Mouse (Mus musculus): ENCODE results near the gene Rasgrf1. TPM values are rescaled to one million over a fixed set of nuclear protein-coding genes. Genes with fewer than 3 reads are reported as not detected.
"Not testable (repeated sequence)": the region's sequence is repeated elsewhere in the genome, so short reads cannot be mapped to it uniquely, and the experiment has no call there.

Rasgrf1 gene
- polyA plus RNA-seq, 1 experiment from 2014 or later = 0.70 TPM

- no peak for ATAC-seq (ENCODE audit: borderline replicate concordance, extremely low read depth, low FRiP score, low TSS enrichment)
- Histone ChIP-seq H3K36me3 (no peaks in the 10 kb centered on the region), H3K4me1 (peaks cover 7% of the 10 kb centered on the region; the same call in 1 of the 2 replicates), H3K27ac (peak overlapping the region; percentile 66), H3K9ac (no peak overlapping the region), H3K4me2 (no peak overlapping the region), H3K27me3 (no peaks in the 10 kb centered on the region), H3K4me3 (no peak overlapping the region), H3K9me3 (no peaks in the 10 kb centered on the region)
- WGBS = 37% methylated on average over 5 of the region's 5 CpGs
These were observed 138.4 kb downstream of the Rasgrf1 start for GRCm38 (mm10) chr9:90047937-90048627.

GRCm38 (mm10) chr9:90053852-90054251 lies 144.1 kb downstream of the Rasgrf1 start, which contains the start of gene Ctsh:
TSS of gene Ctsh (plus strand) at chr9:90054152.
- Histone ChIP-seq H3K36me3 (no peaks in the 10 kb centered on the region), H3K4me2 (peak within 1 kb of the TSS; percentile 79), H3K4me3 (peak within 1 kb of the TSS; percentile 56), H3K4me1 (0 out of 2 replicates have a peak, but pooled peaks cover 5% of the 10 kb centered on the region), H3K27ac (peak within 1 kb of the TSS; percentile 74), H3K9me3 (no peaks in the 10 kb centered on the region), H3K27me3 (no peaks in the 10 kb centered on the region), H3K9ac (peak within 1 kb of the TSS; percentile 58)
- 64% methylated on average over 2 of the region's 2 CpGs for WGBS
- no peak for ATAC-seq (ENCODE audit: borderline replicate concordance, extremely low read depth, low FRiP score, low TSS enrichment)

GRCm38 (mm10) chr9:90054371-90055145 lies 144.8 kb downstream of the Rasgrf1 start:
- Histone ChIP-seq H3K27ac (peak overlapping the region; percentile 74), H3K36me3 (no peaks in the 10 kb centered on the region), H3K9ac (peak overlapping the region; percentile 58), H3K9me3 (no peaks in the 10 kb centered on the region), H3K27me3 (no peaks in the 10 kb centered on the region), H3K4me2 (peak overlapping the region; percentile 79), H3K4me3 (peak overlapping the region; percentile 56), H3K4me1 (0 out of 2 replicates have a peak, but pooled peaks cover 5% of the 10 kb centered on the region)
- WGBS = under 1% methylated on average over 37 of the region's 37 CpGs
- ATAC-seq (ENCODE audit: borderline replicate concordance, extremely low read depth, low FRiP score, low TSS enrichment) = peak; percentile 91

GRCm38 (mm10) chr9:90055409-90055808 lies 145.7 kb downstream of the Rasgrf1 start:
- H3K27me3 ChIP-seq = no peaks in the 10 kb centered on the region
- H3K27ac ChIP-seq = no peak overlapping the region
- H3K4me2 ChIP-seq = peak overlapping the region; percentile 79
- 29% methylated on average over 5 of the region's 5 CpGs for WGBS
- 0 out of 2 replicates have a peak, but pooled peaks cover 5% of the 10 kb centered on the region for H3K4me1 ChIP-seq
- no peaks in the 10 kb centered on the region for H3K36me3 ChIP-seq
- H3K4me3 ChIP-seq = peak overlapping the region; percentile 56
- no peaks in the 10 kb centered on the region for H3K9me3 ChIP-seq
- no peak for ATAC-seq (ENCODE audit: borderline replicate concordance, extremely low read depth, low FRiP score, low TSS enrichment)
- peak overlapping the region; percentile 58 for H3K9ac ChIP-seq

- H3K27me3 ChIP-seq = no peaks in the 10 kb centered on the region
These were observed 146.2 kb downstream of the Rasgrf1 start for GRCm38 (mm10) chr9:90055911-90056310.

DNA sequence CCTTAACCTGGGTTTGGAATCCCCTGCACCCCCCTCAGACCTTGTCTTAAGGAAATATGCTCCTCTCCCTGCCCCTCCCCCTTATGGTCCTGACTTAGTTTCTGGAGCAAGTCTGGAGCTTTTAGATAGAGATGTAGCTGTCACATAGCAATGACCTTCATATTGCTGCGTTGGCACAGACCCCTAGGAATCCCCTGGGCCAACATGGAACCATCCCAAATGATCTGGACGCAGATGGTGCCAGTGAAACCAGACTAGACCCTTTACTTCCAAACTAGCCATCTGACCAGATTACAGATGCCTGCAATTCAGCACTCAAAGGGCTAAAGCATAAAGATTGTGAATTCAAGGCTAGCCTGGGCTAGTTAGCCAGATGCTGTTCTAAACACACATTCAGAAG lies 147.0 kb downstream of the Rasgrf1 start:
- Histone ChIP-seq H3K4me2 (peak overlapping the region; percentile 79; the same call in 1 of the 2 replicates), H3K36me3 (no peaks in the 10 kb centered on the region), H3K9ac (no peak overlapping the region), H3K27me3 (no peaks in the 10 kb centered on the region), H3K27ac (no peak overlapping the region), H3K4me3 (peak overlapping the region; percentile 56; the same call in 1 of the 2 replicates), H3K9me3 (no peaks in the 10 kb centered on the region), H3K4me1 (0 out of 2 replicates have a peak, but pooled peaks cover 5% of the 10 kb centered on the region)
- no peak for ATAC-seq (ENCODE audit: borderline replicate concordance, extremely low read depth, low FRiP score, low TSS enrichment)
- 81% methylated on average over 2 of the region's 2 CpGs for WGBS

More at GRCm38 (mm10) chr9:90055911-90056310, 146.2 kb downstream of the Rasgrf1 start:
- H3K9ac ChIP-seq = peak overlapping the region; percentile 58; the same call in 1 of the 2 replicates
- no peak for ATAC-seq (ENCODE audit: borderline replicate concordance, extremely low read depth, low FRiP score, low TSS enrichment)
- 73% methylated on average over 3 of the region's 3 CpGs for WGBS
- H3K4me2 ChIP-seq = peak overlapping the region; percentile 79
- 0 out of 2 replicates have a peak, but pooled peaks cover 5% of the 10 kb centered on the region for H3K4me1 ChIP-seq
- no peak overlapping the region for H3K27ac ChIP-seq
- H3K36me3 ChIP-seq = no peaks in the 10 kb centered on the region
- H3K4me3 ChIP-seq = peak overlapping the region; percentile 56
- no peaks in the 10 kb centered on the region for H3K9me3 ChIP-seq

DNA sequence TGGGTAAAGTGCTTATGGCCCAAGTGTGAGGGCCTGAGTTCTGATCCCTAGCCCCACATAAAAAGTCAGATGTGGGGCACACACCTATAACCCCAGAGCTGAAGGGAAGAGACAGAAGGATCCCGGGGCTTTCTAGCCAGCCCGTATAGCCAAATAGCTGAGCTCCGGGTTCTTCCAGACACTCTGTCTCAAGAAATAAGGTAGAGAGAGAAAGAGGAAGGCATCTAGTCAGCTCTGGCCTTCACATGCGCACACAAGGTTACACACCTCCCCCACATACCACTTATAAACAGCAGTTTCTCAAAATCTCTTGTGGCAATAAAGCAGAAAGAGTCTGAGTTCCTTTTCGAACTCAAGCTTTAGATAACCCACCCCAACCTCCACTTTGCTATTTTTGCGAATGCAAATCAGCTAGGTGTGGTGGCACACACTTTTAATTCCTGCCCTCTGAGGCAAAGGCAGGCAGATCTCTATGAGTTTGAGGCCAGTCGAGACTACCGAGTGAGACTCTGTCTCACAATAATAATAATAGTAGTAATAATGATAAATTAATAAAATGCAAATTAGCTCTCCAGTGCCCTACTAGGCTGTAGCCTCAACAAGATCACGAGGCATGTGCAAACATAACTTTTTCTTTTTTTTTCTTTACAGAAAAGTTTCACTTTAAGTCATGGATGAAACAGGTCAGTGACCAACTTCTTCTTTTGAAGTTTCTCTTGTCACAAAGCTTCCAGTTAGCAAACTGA lies 150.3 kb downstream of the Rasgrf1 start:
- Histone ChIP-seq H3K27ac (no peak overlapping the region), H3K4me2 (no peak overlapping the region), H3K27me3 (no peaks in the 10 kb centered on the region), H3K4me3 (no peak overlapping the region), H3K9ac (no peak overlapping the region), H3K36me3 (no peaks in the 10 kb centered on the region), H3K4me1 (no peaks in the 10 kb centered on the region), H3K9me3 (no peaks in the 10 kb centered on the region)
- ATAC-seq (ENCODE audit: borderline replicate concordance, extremely low read depth, low FRiP score, low TSS enrichment) = no peak
- WGBS = 77% methylated on average over 9 of the region's 9 CpGs

- no peak overlapping the region for H3K9ac ChIP-seq
- ATAC-seq (ENCODE audit: borderline replicate concordance, extremely low read depth, low FRiP score, low TSS enrichment) = no peak
- H3K27me3 ChIP-seq = no peaks in the 10 kb centered on the region
- H3K27ac ChIP-seq = no peak overlapping the region
- H3K4me2 ChIP-seq = no peak overlapping the region
- H3K4me3 ChIP-seq = no peak overlapping the region
- H3K36me3 ChIP-seq = peaks cover 4% of the 10 kb centered on the region; the same call in 1 of the 2 replicates
- H3K9me3 ChIP-seq = no peaks in the 10 kb centered on the region
- no peaks in the 10 kb centered on the region for H3K4me1 ChIP-seq
- WGBS = 69% methylated on average over 2 of the region's 2 CpGs
These were observed 150.8 kb downstream of the Rasgrf1 start for GRCm38 (mm10) chr9:90060574-90060875.

DNA sequence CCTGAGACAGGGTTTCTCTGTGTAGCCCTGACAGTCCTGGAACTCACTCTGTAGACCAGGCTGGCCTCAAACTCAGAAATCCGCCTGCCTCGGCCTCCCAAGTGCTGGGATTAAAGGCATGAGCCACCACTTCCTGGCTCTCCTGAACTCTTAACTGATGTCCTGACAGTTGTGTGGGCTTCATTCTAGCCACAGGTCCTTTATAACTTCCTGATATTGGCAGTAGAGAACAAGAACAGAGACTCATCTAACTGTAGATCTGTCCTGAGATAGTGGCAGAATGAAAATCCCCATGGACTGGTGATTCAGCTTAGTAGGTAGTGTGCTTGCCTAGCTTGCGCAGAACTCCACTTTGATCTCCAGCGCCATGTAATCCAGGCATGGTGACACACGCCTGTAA lies 151.2 kb downstream of the Rasgrf1 start:
- not testable (repeated sequence) for H3K4me2 ChIP-seq; H3K4me1 ChIP-seq; H3K27me3 ChIP-seq; H3K9ac ChIP-seq; H3K27ac ChIP-seq; H3K4me3 ChIP-seq; H3K36me3 ChIP-seq; ATAC-seq (ENCODE audit: borderline replicate concordance, extremely low read depth, low FRiP score, low TSS enrichment); H3K9me3 ChIP-seq
- 91% methylated on average over 5 of the region's 5 CpGs for WGBS

DNA sequence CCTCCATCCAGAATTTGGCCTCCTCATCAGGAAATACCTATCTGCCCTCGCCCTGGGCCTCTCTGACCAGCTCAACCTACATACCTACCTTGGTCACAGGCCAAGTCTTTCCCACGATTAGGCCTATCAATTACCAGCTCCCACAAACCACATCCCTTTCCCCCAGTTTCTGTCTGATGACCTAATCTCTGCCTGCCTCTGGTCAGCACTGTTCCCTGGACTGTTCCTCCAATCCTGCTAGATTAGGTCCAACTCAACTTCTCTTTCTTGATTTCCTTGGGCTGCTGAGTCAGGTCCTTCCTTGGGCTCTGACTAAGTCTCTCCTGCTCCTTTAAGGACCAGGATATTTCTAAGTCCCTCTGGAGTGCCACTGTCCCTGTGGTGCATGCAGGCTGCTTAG lies 157.6 kb downstream of the Rasgrf1 start:
- Histone ChIP-seq H3K4me2 (no peak overlapping the region), H3K9me3 (no peaks in the 10 kb centered on the region), H3K36me3 (peaks cover 4% of the 10 kb centered on the region; the same call in 1 of the 2 replicates), H3K27ac (no peak overlapping the region), H3K4me1 (peaks cover 8% of the 10 kb centered on the region), H3K27me3 (no peaks in the 10 kb centered on the region), H3K4me3 (no peak overlapping the region), H3K9ac (no peak overlapping the region)
- no peak for ATAC-seq (ENCODE audit: borderline replicate concordance, extremely low read depth, low FRiP score, low TSS enrichment)
- WGBS = 55% methylated on average over 2 of the region's 2 CpGs

DNA sequence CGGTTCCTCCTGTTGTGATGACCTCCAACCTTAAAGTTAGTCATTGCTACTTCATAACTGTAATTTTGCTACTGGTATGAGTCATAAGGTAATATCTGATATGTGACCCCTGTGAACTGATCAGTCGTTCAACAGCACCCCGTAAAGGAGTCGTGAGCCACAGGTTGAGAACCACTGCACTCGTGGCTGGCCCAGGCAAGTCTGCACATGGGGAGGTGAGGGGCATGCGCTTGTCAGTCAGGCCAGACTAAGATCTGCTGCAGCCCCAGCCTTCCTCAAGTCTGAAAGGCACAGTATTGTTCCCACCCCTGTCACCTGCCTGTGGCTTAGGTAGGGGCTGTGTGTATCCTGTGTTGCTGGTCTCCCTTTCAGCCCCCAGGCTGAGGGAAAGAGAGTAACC lies 159.1 kb downstream of the Rasgrf1 start:
- WGBS = 77% methylated on average over 6 of the region's 6 CpGs
- peaks cover 7% of the 10 kb centered on the region; the same call in 1 of the 2 replicates for H3K36me3 ChIP-seq
- no peaks in the 10 kb centered on the region for H3K9me3 ChIP-seq
- peak overlapping the region; percentile 56 for H3K27ac ChIP-seq
- ATAC-seq (ENCODE audit: borderline replicate concordance, extremely low read depth, low FRiP score, low TSS enrichment) = no peak
- peaks cover 8% of the 10 kb centered on the region for H3K4me1 ChIP-seq
- H3K27me3 ChIP-seq = no peaks in the 10 kb centered on the region
- H3K4me3 ChIP-seq = no peak overlapping the region
- H3K4me2 ChIP-seq = no peak overlapping the region
- no peak overlapping the region for H3K9ac ChIP-seq
